Mouse (Mus musculus) frontal cortex, postnatal 36 days (tissue): ENCODE measurements at regions not wholly inside any gene's neighbourhood (a gene's known extent, or its start where the extent isn't known, plus 50 kb on each side); places are given as distances from the start of the nearest gene placed in this dataset.
A peak's percentile ranks its signal among the peaks of the same experiment; 100 is the strongest.

ENCODE experiments used
- DNase-seq, 2 experiments: peaks; one replicate each; pipeline ENCODE4 v3.0.0; 2022; ENCODE audit warnings: low spot score in 2 of 2

DNA sequence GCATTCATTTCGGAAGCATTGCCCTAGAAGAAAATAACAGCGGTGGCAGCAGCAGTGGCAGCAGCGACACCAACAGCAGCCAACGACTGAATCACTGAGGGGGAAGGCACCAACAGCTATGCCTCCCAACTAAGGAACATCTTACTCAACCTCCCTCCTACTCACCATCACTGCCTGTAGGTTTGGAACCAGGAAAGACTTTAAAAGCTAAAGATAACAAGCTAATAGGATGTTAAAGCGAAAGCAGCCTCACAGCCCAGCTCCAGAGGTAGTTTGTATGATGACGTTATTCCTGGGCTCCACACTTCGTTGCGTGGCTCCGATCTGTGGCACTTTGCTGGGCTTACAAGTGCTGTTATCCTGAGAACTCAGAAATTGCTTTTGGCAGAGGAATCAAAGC is 289.6 kb downstream of the Cd83 start:
- peak; percentile 64 to 76 for DNase-seq

DNA sequence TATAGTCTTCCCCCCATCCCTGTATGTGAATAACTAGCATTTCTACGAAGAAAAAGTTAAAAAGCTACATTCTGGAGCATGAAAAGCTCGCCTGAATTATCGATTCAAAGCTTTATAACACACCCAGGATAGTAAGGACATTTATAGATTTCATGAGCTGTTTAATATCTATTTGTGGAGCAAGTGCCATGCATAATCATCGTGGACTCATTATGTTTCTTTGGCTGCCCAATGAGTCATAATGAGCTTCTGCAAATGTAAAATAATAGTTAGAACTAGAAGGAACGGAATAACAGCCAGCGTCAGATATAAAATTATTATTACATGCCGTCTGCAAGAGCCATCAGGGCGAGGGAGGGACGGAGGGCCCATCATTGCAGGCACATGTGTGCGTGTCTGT is 292.4 kb downstream of the Cd83 start:
- DNase-seq = no peak

DNA sequence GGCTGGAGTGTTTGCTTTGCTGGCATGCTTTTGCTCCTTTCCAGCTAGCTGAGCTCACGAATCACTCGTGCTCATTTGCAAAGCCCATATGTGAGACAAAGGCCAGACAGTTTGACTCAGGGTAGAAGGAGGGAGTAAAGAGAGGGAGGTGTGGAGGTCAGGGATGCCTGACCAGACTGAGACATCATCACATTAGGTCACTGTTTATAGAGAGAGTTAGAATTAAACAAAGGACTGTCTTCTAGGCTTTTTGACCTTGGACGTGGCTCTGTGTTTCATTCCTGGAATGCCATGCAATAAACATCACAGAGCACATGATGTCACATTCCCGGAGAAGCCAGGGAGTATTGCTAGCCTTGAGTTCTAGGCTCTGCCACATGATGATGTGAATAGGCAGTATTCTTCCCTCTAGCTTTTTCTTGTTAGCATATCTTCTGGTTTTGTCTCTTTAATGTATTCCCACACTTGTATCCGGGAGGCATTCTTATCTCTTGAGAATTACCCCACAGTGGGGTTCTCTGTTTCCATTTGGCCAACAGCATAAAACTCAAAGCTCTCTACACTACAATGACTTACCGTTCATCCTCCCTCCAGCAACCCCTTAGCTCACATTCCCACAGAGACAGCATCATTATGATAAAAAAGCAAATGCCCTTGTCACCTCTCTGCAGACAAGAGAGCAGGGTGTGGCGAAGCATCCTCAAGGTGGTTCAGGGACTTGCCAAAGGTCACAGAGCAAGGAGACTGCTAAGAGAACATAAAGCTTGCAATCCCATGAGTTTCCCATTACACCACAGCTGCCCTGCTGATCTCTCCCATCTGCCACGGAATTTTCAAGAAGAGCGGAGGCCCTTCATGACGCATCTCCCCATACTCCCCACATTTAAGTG is 301.3 kb downstream of the Cd83 start:
- no peak for DNase-seq

DNA sequence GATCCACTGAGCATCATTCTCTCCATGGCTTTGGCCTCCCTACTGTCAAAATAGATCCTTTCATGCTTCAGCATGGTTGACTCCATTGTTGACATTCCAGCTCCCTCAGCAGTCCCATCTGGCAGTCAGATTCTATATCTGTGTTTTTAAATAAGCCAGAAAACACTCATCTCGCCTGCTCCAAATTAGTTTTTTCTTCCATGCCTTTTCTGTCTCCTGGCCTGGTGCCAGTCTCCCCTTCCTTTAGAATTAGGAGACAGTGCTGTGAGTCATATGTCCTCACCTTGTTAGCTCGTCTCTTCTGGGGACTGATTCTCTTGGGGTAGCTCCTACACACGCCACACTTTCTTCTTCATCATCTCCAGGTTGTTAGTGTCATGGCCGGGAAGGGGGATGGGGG is 302.2 kb downstream of the Cd83 start:
- DNase-seq = peak; percentile 42 to 46

- no peak for DNase-seq
These were observed 312.6 kb downstream of the Cd83 start for GRCm38 (mm10) chr13:44097141-44097540.

GRCm38 (mm10) chr13:44099511-44099910 is 314.9 kb downstream of the Cd83 start:
- DNase-seq = no peak

GRCm38 (mm10) chr13:44100125-44101067 is 315.8 kb downstream of the Cd83 start:
- peak; percentile 38 to 48 for DNase-seq

DNA sequence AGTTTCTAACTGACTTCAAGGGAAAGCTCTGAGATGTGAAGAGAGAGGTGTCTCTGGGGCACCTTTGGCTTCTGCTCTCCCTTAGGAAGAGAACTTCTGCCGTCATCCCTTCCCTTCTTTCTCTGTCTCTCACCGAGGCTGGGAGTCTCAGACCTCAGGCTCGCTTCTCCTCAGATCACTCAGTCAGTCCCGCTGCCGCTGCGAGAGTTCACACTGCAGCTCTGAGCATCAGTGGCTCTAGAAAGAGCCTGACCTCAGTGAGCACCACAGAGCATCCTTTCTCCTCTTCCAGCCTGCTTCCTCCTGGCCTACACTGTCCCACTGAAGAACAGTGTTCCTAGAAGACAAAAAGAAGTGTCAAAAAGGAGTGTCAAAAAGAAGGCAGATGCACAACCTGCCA is 316.6 kb downstream of the Cd83 start:
- DNase-seq = no peak

DNA sequence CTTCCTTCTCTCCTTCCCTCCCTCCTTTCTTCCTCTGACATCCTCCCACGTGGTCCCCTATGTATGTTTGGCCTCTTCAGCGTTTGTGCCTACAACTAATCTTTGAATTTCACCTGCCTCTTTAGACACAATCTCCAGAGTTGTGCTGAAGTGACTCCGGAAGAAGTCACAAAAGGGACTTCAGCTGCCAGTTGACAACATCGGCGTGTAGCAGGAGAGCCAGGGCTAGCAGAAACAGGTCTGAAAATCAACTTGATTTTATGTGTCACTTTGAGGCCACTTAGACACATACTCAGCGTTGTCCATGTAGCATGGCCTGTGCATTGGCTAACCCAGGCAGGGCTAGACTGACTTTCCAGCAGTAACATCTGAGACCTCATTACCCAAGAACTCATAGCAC is 317.2 kb downstream of the Cd83 start:
- DNase-seq = no peak

- DNase-seq = no peak
These were observed 317.7 kb downstream of the Cd83 start for GRCm38 (mm10) chr13:44102257-44102656.

DNA sequence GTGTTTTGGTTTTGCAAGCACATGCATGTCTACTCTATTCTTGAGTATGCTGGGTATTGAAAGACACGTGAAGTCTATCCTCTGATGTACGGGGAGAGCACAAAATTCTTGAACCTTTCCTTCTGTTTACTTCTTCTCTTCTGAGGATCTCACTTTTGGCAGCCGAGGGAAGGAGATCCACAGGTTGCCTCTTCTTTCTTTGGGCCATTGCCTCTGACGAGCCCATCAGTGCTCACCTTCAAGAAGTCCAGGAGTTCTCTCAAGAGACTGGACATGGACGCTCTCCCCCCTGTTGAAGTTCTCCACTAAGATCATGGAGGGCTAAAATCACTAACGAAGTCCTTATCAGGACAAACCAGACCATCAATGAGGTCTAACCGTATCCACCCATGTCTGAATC is 318.8 kb downstream of the Cd83 start:
- no peak for DNase-seq

- DNase-seq = no peak
These were observed 320.6 kb downstream of the Cd83 start for GRCm38 (mm10) chr13:44105161-44105560.

GRCm38 (mm10) chr13:44108695-44109094 is 324.1 kb downstream of the Cd83 start:
- DNase-seq = no peak

DNA sequence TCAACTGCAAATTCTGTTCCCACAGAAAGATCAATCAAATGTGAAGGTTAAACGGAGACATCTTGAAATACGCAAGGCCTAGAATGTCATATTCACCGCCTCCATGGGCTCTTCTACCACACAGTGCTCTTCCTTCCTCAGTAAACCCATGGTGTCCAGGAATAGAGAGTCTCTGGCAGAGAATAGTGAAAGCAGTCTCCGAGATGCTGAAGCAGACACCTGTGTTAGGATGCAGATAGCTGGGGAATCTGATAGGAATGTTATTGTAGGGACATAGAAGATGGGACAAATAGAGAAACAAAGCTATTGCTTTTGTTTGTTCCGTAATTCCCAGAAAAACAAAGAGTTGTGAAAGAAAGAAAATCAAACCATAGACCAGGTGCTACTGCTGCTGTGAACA is 328.5 kb downstream of the Cd83 start:
- DNase-seq = no peak

GRCm38 (mm10) chr13:44114856-44115255 is 330.3 kb downstream of the Cd83 start:
- DNase-seq = no peak

GRCm38 (mm10) chr13:44117841-44118240 is 333.3 kb downstream of the Cd83 start:
- DNase-seq = no peak

DNA sequence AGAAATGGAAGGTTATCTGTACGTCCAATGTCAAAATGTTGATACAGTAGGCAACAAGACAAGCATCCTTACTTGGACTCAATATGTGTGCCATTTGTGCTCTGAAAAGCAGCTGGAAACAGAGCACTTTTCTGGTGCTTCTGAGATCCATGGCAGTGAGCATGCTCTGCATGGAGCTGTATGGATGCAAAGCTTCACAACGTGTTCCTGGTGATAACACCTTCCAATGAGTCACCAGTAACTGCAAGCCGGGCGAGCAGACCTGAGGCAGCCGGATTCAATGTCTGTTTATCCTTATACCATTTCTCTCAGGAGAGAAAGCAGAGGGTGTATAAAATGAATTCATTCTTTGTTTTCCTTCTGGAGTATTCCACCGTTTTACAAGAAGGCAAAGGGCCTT is 334.3 kb downstream of the Cd83 start:
- DNase-seq = no peak

DNA sequence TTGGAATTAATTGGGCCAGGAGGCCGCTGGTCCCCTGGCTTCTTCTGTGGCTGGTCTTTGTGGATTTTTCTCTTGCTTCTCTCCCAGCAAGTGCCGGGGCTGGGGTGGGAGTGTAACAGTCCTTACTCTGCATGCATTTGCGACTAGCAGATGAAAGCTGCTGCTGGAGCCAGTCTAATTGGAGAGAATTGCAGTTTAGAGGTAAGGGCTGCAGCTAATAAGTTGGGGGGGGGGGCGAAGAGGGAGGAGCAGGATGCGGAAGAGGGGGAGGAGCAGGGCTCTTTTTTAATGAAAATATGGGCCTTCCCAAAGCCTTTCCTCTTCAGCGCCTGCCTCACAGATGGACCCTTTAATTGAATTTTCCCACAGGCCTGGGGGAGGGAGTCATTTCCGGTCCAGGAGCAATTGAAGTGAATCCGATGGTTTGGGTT is 336.7 kb downstream of the Cd83 start:
- DNase-seq = no peak

DNA sequence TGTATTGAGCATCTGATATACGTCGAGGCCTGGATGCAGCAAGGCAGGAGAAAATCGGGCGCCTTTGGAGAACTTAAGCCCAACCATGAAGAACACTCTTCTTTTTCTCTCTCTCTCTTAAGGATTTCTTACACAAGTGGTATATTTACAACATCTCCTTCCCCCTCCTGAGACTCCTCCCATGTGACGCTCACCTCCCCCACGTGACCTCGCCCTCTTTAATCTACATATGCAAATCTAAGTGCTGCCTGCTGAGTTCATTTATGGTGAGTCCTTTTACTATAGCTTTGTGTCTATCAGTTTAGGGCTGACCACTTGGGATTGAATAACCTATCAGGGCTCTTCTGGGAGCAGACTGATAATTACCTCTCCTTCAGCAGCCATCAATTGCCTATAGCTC is 337.4 kb downstream of the Cd83 start:
- no peak for DNase-seq

DNA sequence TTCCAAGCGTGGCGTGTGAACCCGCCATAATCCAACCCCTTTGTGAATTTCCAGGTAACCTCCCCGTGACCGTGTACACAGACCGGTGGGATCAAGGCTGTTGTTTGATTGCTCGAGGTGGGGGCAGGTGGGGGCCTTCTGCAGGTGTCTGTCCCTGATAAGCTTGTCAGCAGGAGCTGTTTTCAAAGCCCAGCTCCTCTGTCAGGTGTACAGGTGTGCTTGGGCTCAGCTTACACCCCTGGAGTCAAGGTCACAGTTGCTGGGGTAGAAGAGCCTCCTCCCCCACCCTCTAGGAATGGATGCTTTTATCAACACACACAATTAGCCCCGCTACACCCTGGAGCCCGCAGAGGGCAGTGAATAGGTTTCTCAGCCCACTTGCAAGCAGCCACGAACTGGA is 341.6 kb downstream of the Cd83 start:
- DNase-seq = no peak

DNA sequence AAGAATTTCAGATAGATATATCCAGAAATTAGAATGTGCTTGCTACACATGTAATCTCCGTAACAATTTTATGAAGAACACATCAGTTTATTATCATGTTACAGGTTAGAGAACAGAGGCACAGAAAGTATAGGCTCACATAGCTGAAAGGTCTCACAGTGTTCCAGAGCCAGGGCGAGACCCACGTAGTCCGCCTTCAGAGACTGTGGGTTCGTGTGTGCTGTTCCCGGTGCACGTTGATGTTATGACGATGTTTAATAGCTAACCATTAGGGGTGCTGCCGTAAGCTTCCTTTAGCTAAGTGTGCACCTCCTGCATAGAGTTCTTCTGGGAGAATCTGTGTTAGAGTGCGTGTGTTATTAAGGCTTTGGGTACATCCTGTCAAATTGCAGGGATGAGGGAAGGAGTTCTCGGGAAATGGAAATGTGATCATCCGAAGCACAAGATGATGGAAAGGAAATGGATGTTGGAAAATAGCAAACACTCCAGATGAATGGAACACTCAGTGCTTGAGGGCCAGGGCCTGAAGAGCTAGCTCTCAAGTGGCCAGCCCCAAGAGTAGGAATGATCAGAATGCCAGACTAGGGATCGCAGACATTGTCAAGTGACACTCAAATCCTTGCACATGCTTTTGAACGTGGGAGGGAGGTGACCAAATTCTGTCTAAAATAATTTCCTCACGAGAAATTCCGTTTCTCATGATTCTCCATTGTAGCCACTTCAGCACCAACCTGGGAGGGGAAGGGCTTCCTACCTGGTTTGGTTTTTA is 344.1 kb downstream of the Cd83 start:
- no peak for DNase-seq

- no peak for DNase-seq
These were observed 347.3 kb downstream of the Cd83 start for GRCm38 (mm10) chr13:44131916-44132315.
